Mouse (Mus musculus): ENCODE results near the gene Adgra3. TPM values are rescaled to one million over a fixed set of nuclear protein-coding genes. Genes with fewer than 3 reads are reported as not detected.

Gene Adgra3
- polyA plus RNA-seq, 1 experiment from 2014 or later = 45.5 TPM

DNA sequence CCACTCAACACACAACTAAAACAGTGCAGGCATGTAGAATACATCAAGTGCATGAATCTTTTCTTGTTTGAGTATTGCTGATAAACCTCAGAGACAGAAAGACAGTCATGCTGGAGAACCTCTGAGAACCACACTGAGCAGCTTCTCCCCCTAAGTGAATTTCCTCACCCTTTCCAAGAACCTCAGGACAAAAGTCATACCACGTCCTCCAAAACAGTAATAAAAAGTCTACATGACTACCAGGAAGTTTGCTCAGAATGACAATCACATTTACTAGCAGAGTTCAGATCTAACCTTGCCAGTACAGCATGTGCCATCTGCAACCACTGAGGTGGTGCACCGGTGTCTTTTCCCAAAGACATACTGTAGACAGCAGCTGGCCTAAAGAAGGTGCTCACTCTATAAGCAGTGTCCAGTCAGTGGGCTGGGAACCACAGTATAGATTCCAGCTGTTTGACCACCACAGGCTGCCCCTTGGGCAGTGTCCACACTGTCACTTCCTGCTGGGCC lies 27.0 kb downstream of the Adgra3 start:
- no peaks in the 10 kb centered on the region for H3K36me3 ChIP-seq (ENCODE audit: insufficient read depth)
- TF ChIP-seq CTCF (IDR thresholded peaks at IDR 0.05; ENCODE audit: low read depth) = no peak
- H3K4me1 ChIP-seq (ENCODE audit: insufficient read depth) = peaks cover 24% of the 10 kb centered on the region
- no peak overlapping the region for H3K9ac ChIP-seq
- H3K27me3 ChIP-seq (ENCODE audit: insufficient read depth, low read length) = no peaks in the 10 kb centered on the region
- H3K4me3 ChIP-seq (ENCODE audit: low read depth, low read length) = no peak overlapping the region
- 75% methylated on average over 2 of the region's 2 CpGs for WGBS
- ATAC-seq (ENCODE audit: insufficient read depth) (no peak), DNase-seq (no peak)
- H3K27ac ChIP-seq (ENCODE audit: low read depth) = no peak overlapping the region
- H3K9me3 ChIP-seq (ENCODE audit: low read depth, low read length) = no peaks in the 10 kb centered on the region
- no peak overlapping the region for H3K4me2 ChIP-seq

DNA sequence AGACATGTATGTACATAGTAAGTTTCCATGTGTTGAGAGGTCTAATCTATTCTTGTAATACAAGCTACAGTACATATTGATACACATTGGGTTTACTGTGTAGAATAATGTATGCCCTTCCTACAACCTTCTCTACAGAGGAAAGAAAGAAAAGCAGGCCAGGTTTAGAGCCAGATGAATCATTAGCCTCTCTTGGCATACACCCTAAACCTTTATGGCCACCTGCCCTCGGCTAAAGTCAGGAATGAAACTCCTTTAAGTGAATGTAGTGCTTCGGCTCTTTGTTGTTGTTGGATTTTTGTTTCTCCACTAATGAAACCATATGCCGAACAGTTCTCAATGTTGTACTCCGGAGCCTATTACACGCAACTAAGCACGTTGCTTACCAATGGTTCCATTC lies 27.5 kb downstream of the Adgra3 start:
- H3K9me3 ChIP-seq (ENCODE audit: low read depth, low read length) = no peaks in the 10 kb centered on the region
- no peak overlapping the region for H3K4me2 ChIP-seq
- TF ChIP-seq CTCF (IDR thresholded peaks at IDR 0.05; ENCODE audit: low read depth) = no peak
- WGBS = 94% methylated on average over 6 of the region's 6 CpGs
- no peak overlapping the region for H3K9ac ChIP-seq
- H3K4me3 ChIP-seq (ENCODE audit: low read depth, low read length) = no peak overlapping the region
- DNase-seq (no peak), ATAC-seq (ENCODE audit: insufficient read depth) (no peak)
- H3K4me1 ChIP-seq (ENCODE audit: insufficient read depth) = peaks cover 24% of the 10 kb centered on the region
- no peak overlapping the region for H3K27ac ChIP-seq (ENCODE audit: low read depth)
- no peaks in the 10 kb centered on the region for H3K27me3 ChIP-seq (ENCODE audit: insufficient read depth, low read length)
- H3K36me3 ChIP-seq (ENCODE audit: insufficient read depth) = no peaks in the 10 kb centered on the region

DNA sequence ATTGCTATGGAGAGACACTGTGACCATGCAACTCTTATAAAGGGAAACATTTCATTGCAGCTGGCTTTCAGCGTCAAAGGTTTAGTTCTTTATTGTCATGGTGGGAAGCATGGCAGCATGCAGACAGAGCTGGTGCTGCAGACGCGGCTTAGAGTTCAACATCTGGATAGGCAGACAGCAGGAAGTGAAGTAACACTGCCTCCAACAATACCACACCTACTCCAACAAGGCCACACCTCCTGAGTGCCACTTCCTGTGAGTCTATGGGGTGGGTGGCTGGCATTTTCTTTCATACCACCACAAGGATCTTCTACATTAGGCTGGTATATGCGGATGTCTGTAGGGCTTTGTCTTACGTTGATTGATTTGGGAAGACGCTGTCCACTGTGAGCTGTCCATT lies 29.1 kb downstream of the Adgra3 start:
- ATAC-seq (ENCODE audit: insufficient read depth) = no peak
- H3K27me3 ChIP-seq (ENCODE audit: insufficient read depth, low read length) = no peaks in the 10 kb centered on the region
- H3K4me1 ChIP-seq (ENCODE audit: insufficient read depth) = peaks cover 24% of the 10 kb centered on the region
- 86% methylated on average over 6 of the region's 6 CpGs for whole genome bisulfite sequencing
- no peak for TF ChIP-seq CTCF (IDR thresholded peaks at IDR 0.05; ENCODE audit: low read depth)
- H3K36me3 ChIP-seq (ENCODE audit: insufficient read depth) = peaks cover 2% of the 10 kb centered on the region; the same call in 1 of the 2 replicates
- no peaks in the 10 kb centered on the region for H3K9me3 ChIP-seq (ENCODE audit: low read depth, low read length)
- H3K4me2 ChIP-seq = no peak overlapping the region
- no peak for DNase-seq
- H3K27ac ChIP-seq (ENCODE audit: low read depth) = no peak overlapping the region
- no peak overlapping the region for H3K4me3 ChIP-seq (ENCODE audit: low read depth, low read length)
- H3K9ac ChIP-seq = no peak overlapping the region

DNA sequence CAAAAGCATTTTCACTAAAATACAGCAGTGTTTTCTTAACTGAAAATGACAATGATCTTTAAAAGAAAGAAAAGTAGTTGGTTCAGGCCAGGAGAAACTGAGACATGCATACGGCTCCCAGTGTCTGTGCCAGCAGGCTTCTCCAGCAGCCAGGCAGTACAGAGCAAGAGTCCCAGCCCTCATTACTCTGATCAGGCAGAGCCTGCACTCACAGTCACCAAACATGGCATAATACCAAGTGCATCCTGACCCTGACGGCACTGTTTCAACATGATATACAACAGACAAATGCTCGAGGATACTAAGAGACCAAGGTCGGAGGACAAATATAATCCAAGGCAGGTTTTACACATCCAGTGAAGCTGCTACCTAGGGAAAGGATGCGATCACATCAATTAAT lies 31.2 kb downstream of the Adgra3 start:
- no peak for TF ChIP-seq CTCF (IDR thresholded peaks at IDR 0.05; ENCODE audit: low read depth)
- peak overlapping the region; percentile 55 for H3K27ac ChIP-seq (ENCODE audit: low read depth)
- H3K27me3 ChIP-seq (ENCODE audit: insufficient read depth, low read length) = no peaks in the 10 kb centered on the region
- peaks cover 16% of the 10 kb centered on the region for H3K36me3 ChIP-seq (ENCODE audit: insufficient read depth)
- ATAC-seq (ENCODE audit: insufficient read depth) (peak; percentile 57), DNase-seq (peak; percentile 68)
- WGBS = 41% methylated on average over 5 of the region's 5 CpGs
- H3K4me3 ChIP-seq (ENCODE audit: low read depth, low read length) = no peak overlapping the region
- no peak overlapping the region for H3K9ac ChIP-seq
- H3K4me2 ChIP-seq = no peak overlapping the region
- peaks cover 24% of the 10 kb centered on the region for H3K4me1 ChIP-seq (ENCODE audit: insufficient read depth)
- no peaks in the 10 kb centered on the region for H3K9me3 ChIP-seq (ENCODE audit: low read depth, low read length)

DNA sequence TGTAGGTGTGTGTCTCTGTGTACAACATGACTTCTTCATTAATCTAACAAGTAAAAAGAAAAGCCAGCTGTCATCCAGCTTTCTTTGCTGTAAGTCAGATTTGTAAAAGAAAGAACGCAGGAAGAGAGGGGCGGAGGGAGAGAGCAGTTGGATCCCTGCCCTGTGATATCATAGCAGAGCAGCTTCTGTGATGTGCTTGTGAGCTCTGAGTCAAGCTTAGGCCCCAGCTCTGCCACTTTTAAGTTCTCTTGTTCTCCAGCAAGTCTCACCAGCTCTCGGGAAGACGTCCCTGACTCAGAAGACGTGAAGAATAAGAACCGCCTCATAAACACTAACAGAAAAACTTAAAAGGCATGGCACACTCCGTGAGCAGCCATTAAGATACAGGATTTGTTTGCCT lies 31.8 kb downstream of the Adgra3 start:
- 34% methylated on average over 7 of the region's 7 CpGs for WGBS
- Histone ChIP-seq H3K4me3 (ENCODE audit: low read depth, low read length) (no peak overlapping the region), H3K9ac (no peak overlapping the region), H3K36me3 (ENCODE audit: insufficient read depth) (peaks cover 18% of the 10 kb centered on the region), H3K9me3 (ENCODE audit: low read depth, low read length) (no peaks in the 10 kb centered on the region), H3K4me2 (no peak overlapping the region), H3K4me1 (ENCODE audit: insufficient read depth) (peaks cover 24% of the 10 kb centered on the region), H3K27me3 (ENCODE audit: insufficient read depth, low read length) (no peaks in the 10 kb centered on the region), H3K27ac (ENCODE audit: low read depth) (peak overlapping the region; percentile 55)
- DNase-seq (peak; percentile 75), ATAC-seq (ENCODE audit: insufficient read depth) (peak; percentile 61; the same call in 1 of the 2 replicates)
- TF ChIP-seq CTCF (IDR thresholded peaks at IDR 0.05; ENCODE audit: low read depth) = no peak

DNA sequence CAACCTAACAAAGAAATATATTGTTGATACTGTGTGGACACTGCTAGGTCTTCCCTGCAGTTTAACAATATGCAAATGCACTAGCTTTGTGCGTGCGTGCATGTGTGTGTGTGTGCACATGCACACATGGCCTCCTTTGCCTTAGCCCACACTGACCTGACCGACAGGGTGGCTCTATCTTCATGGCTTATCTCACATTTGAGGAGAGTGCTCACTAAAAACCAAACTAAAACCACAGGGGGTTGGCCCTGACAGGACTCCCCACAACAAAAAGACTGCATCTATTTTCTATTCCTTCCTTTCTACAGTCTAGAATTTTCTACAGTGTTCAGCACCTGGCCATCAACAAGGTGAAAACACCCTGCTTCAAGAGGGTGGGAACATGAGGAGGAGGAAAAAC lies 32.7 kb downstream of the Adgra3 start:
- no peak for TF ChIP-seq CTCF (IDR thresholded peaks at IDR 0.05; ENCODE audit: low read depth)
- DNase-seq (no peak), ATAC-seq (ENCODE audit: insufficient read depth) (no peak)
- Histone ChIP-seq H3K4me3 (ENCODE audit: low read depth, low read length) (no peak overlapping the region), H3K27ac (ENCODE audit: low read depth) (no peak overlapping the region), H3K4me1 (ENCODE audit: insufficient read depth) (peaks cover 24% of the 10 kb centered on the region), H3K9ac (no peak overlapping the region), H3K27me3 (ENCODE audit: insufficient read depth, low read length) (no peaks in the 10 kb centered on the region), H3K4me2 (no peak overlapping the region), H3K9me3 (ENCODE audit: low read depth, low read length) (no peaks in the 10 kb centered on the region), H3K36me3 (ENCODE audit: insufficient read depth) (peaks cover 24% of the 10 kb centered on the region)
- 59% methylated on average over 3 of the region's 3 CpGs for WGBS

DNA sequence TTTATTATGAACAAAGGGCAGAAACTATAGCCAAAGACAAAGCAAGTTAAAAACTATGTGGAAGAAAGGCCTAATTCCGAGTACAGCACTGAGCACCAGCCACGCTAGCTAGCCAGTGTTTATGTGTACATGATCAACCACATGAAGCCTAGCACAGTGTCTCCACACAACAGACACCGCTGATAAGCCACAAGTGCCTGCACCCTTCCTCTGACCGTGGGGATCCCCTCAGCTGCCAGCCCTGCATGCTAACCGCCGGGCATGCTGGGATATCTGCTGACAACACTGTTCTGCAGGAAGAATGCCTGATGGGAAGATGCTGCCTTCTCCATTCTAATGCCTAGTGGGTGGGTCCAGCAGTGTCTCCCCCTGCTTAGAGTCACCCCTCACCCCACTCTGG lies 34.7 kb downstream of the Adgra3 start:
- no peak overlapping the region for H3K27ac ChIP-seq (ENCODE audit: low read depth)
- DNase-seq = no peak
- peaks cover 24% of the 10 kb centered on the region for H3K4me1 ChIP-seq (ENCODE audit: insufficient read depth)
- H3K27me3 ChIP-seq (ENCODE audit: insufficient read depth, low read length) = no peaks in the 10 kb centered on the region
- ATAC-seq (ENCODE audit: insufficient read depth) = no peak
- H3K9me3 ChIP-seq (ENCODE audit: low read depth, low read length) = no peaks in the 10 kb centered on the region
- no peak overlapping the region for H3K9ac ChIP-seq
- no peak for TF ChIP-seq CTCF (IDR thresholded peaks at IDR 0.05; ENCODE audit: low read depth)
- H3K4me2 ChIP-seq = no peak overlapping the region
- H3K4me3 ChIP-seq (ENCODE audit: low read depth, low read length) = no peak overlapping the region
- 85% methylated on average over 6 of the region's 6 CpGs for WGBS
- peaks cover 25% of the 10 kb centered on the region for H3K36me3 ChIP-seq (ENCODE audit: insufficient read depth)
